Mouse (Mus musculus) kidney, adult 2 months (tissue): Measurements from ENCODE around the gene Arhgap25. TPM values are rescaled to one million over a fixed set of nuclear protein-coding genes. Genes with fewer than 3 reads are reported as not detected.

Experiments used
- DNase-seq: peaks from one replicate; pipeline ENCODE4 v3.0.0; 2021
- H3K27ac ChIP-seq: fragments of 200-500 bp; 2 replicates; pipeline ENCODE4 v1.5.1; 2012; ENCODE audit warnings: low read depth, low read length, control low read depth, inconsistent platforms; ENCODE audit not compliant: insufficient read depth
- H3K27me3 ChIP-seq: fragments of 200-500 bp; replicated peaks from 2 replicates; pipeline ENCODE4 v1.6.1; 2012; ENCODE audit warnings: mild to moderate bottlenecking, moderate library complexity, low read length, inconsistent platforms; ENCODE audit not compliant: control insufficient read depth, insufficient read depth
- H3K36me3 ChIP-seq: fragments of 200-500 bp; 2 replicates; pipeline ENCODE4 v1.6.1; 2012; ENCODE audit warnings: mild to moderate bottlenecking, moderate library complexity, low read length, inconsistent platforms; ENCODE audit not compliant: control insufficient read depth, insufficient read depth
- H3K4me1 ChIP-seq: fragments of 200-500 bp; 2 replicates; pipeline ENCODE4 v1.6.1; 2011; ENCODE audit warnings: low read length; ENCODE audit not compliant: control insufficient read depth, insufficient read depth
- H3K4me3 ChIP-seq: fragments of 200-500 bp; 2 replicates; pipeline ENCODE4 v1.5.1; 2011; ENCODE audit warnings: mild to moderate bottlenecking, low read depth, low read length, control low read depth; ENCODE audit not compliant: insufficient read depth
- CTCF ChIP-seq: fragments of 200-500 bp; conservative IDR thresholded peaks from 2 replicates; pipeline ENCODE4 v1.5.1; 2011; ENCODE audit warnings: low read depth, mild to moderate bottlenecking, control low read depth, low read length, moderate library complexity, mixed read lengths; ENCODE audit not compliant: insufficient read depth, insufficient read length
- POLR2A ChIP-seq: fragments of 200-500 bp; IDR thresholded peaks from one replicate; pipeline ENCODE4 v1.6.1; 2011; ENCODE audit warnings: low read depth, low read length, control low read depth
- WGBS: fragments of 180-500 bp; shearing (Covaris S2); methylation state at CpG from one replicate; pipeline ENCODE4 v1.1.7; 2018; 5-methylcytosine and 5-hydroxymethylcytosine counted together
- polyA plus RNA-seq: library from polyadenylated mRNA; depleted of rRNA; stranded (reverse); fragments of >200 nt; gene quantifications from 2 replicates; pipeline ENCODE4 v1.2.3, GENCODE M21; 2012; rRNA removed

Gene Arhgap25
- polyA plus RNA-seq, 1 experiment: 1.5 TPM

DNA sequence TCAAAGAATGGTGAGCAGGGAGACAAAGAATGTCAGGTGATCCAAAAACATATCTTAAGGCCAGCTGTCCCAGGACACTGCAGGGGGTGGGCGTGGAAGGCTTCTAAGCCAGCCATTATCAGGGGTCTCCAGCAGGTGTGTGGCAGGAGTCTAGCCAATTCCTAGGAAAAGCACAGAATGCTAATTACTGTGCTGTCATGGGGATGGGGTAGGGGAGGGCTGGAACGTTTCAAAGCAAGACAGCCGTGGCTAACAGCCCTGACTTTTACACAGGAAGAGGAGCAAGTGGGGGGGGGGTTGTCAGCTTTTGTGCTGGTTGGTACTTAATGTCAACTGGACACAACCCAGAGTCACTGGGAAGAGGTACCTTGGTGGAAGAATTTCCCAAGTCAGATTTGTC, 121.0 kb downstream of the Arhgap25 start:
- no peak for TF ChIP-seq CTCF
- TF ChIP-seq POLR2A: no peak
- H3K27ac ChIP-seq: no peak overlapping the region
- H3K4me3 ChIP-seq: no peak overlapping the region
- H3K36me3 ChIP-seq: no peaks in the 10 kb centered on the region
- H3K4me1 ChIP-seq: no peaks in the 10 kb centered on the region
- no peaks in the 10 kb centered on the region; the same call in 1 of the 2 replicates for H3K27me3 ChIP-seq
- 47% methylated on average over 3 of the region's 3 CpGs for WGBS
- DNase-seq: no peak

Other genes with a start within 250 kb of the Arhgap25 start
- 2.0 and 2.5 TPM in 2 replicates for gene Antxr1, start 197.4 kb downstream of the Arhgap25 start, polyA plus RNA-seq
- 0.10 and 0.48 TPM in 2 replicates for gene Gkn1, start 182.3 kb downstream of the Arhgap25 start, polyA plus RNA-seq
- gene Gkn2, start 159.9 kb downstream of the Arhgap25 start, polyA plus RNA-seq: not detected in 2 replicates
- 0.58 and 1.5 TPM in 2 replicates for gene Gkn3, start 144.3 kb downstream of the Arhgap25 start, polyA plus RNA-seq
- not detected in 2 replicates for gene Bmp10, start 104.3 kb downstream of the Arhgap25 start, polyA plus RNA-seq
- 0.19 and 0.22 TPM in 2 replicates for gene Prokr1, start 57.5 kb upstream of the Arhgap25 start, polyA plus RNA-seq
- gene Aplf, start 138.9 kb upstream of the Arhgap25 start, polyA plus RNA-seq: 2.6 TPM in 2 replicates
- gene Efcc1, start 197.6 kb upstream of the Arhgap25 start, polyA plus RNA-seq: 2.7 and 3.0 TPM in 2 replicates
- 0.66 and 1.1 TPM in 2 replicates for gene Gp9, start 244.8 kb upstream of the Arhgap25 start, polyA plus RNA-seq